Mouse (Mus musculus) G1E (cell line): ENCODE results near the gene Ctsl.

Experiments used
- CTCF ChIP-seq: IDR thresholded peaks from 2 replicates; pipeline ENCODE4 v1.5.1; 2012; ENCODE audit warnings: low read depth, low read length, inconsistent platforms, mixed read lengths
- GATA1 ChIP-seq: IDR thresholded peaks from 2 replicates; pipeline ENCODE4 v1.6.1; 2012; ENCODE audit warnings: borderline replicate concordance, low read length, inconsistent platforms, mixed read lengths

DNA sequence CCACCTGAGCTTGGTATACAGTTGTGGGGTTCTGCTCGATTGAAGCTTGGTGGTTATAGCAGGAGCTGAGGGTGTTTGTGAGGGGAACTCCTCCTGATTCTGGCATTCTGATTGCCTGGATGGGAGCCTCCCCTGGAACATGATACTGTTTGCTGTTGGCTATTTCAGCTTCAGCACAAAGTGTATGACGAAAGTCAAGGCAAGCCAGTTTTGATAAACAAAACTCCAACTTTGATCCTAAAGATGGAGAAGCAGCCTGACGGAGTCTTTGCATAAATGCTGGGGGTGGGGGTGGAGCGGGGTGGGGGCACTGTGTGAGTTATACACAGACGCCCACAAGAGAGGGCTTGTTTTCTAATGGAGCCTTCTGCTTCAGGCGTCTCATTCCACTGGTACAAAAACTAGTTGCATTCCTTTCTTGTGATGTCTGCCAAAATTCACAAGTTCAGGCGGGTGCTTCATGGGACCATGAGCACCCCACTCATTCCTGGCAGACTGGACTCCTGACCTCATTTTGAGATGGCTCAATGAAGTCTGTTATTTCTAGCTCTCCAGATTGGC lies 30.2 kb upstream of the Ctsl start:
- TF ChIP-seq CTCF: no peak
- TF ChIP-seq GATA1: no peak
